Mouse (Mus musculus): ENCODE results near the gene Syt3.

Gene Syt3

DNA sequence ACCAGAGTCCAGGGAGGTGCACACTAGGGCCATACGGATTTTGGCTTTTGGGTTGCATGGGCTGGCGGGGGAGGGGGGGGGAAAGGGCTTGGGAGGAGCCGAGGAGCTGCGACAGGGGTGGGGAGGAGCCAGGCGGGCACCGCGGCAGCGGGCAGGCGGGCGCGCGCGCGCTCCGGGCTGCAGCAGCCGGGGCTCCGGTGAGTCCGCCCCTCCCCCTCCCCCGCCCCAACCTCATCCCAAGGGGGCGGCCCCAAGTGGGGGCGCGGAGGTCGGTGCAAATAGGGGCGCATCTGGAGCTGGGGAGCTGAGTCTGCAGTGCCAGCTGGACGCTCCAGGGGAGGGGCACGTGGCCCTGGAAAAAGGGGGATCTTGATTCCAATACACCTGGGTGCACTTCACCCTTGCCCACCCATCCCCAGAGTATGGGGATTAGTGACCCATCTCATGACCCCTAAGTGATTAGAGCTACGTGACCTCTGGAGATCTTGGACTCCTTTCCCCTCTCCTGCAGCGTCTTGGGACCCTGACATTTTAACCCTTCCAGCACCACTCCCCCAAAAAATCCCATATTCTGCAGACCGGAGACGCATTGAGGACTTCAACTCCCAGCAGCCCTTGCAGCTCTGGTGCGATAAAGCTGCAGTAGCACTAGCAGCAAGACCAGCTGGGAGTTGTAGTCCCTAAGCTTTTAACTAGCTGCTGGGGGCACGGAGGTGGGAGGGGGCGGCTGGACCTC, at the start of gene Syt3:
Gene Syt3, plus strand, starts transcription at position 123 of the 736 bp plus-strand sequence.
- peak; percentile 80 for DNase-seq

DNA sequence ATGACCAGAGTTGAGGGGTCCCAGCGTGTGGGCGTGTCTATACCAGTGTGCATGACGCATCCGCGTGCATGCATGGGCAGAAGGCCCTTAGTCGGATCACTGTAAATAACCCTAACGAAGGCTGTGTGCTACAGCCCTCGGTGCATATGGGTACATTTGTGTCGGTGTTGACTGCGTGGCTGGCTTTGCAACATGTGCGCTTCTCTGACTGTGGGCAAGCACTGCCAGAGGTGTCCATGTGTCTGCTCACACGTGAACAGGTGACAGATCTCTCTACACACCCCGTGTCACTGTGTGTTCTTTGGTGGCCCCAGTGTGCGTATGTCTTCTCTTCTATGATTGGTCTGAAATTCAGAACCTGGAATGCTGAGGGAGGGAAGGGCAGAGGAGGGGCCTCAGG, 49.8 kb upstream of the Syt3 start:
- DNase-seq, result no peak

DNA sequence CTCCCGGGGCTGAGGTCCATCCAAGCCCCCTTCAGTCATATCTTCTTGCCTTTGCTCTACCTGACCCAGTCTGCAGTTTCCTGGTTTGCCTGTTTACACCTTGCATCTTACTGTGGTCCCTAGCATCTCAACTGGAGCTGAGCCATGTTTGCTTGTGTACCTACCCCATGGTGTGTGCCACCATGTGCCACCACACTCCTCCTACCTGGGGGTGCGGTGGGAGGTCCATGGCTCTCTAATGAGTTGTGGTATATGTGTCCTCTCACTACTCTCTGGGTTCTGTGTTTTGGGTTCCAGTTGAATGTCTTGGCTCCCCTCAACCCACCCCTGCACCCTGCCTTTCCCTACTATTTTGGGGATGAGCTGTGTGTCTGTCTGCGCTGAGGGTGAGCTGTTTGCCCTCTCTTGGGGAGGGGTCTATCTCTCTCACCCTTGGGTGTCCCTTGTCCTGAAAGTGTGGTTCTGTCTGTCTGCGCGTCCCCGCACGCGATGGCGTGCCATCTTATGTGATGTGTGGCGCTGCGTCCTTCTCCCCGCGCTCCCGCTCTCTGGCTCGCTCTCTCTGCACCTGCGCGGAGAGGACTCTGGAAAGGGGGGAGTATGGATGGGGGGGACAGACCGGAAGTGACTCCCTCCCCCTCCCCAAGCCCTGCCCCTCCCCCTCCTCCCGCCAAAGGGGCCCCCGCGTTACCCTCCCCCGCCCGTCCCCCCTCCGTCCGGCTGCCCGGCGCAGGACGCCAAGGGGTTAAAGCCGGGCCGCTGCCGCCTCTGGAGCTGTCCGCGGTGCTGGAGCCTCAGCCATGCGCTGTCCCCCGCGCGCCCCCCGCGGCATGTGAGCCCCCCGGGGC, 48.6 kb upstream of the Syt3 start:
- no peak for DNase-seq

DNA sequence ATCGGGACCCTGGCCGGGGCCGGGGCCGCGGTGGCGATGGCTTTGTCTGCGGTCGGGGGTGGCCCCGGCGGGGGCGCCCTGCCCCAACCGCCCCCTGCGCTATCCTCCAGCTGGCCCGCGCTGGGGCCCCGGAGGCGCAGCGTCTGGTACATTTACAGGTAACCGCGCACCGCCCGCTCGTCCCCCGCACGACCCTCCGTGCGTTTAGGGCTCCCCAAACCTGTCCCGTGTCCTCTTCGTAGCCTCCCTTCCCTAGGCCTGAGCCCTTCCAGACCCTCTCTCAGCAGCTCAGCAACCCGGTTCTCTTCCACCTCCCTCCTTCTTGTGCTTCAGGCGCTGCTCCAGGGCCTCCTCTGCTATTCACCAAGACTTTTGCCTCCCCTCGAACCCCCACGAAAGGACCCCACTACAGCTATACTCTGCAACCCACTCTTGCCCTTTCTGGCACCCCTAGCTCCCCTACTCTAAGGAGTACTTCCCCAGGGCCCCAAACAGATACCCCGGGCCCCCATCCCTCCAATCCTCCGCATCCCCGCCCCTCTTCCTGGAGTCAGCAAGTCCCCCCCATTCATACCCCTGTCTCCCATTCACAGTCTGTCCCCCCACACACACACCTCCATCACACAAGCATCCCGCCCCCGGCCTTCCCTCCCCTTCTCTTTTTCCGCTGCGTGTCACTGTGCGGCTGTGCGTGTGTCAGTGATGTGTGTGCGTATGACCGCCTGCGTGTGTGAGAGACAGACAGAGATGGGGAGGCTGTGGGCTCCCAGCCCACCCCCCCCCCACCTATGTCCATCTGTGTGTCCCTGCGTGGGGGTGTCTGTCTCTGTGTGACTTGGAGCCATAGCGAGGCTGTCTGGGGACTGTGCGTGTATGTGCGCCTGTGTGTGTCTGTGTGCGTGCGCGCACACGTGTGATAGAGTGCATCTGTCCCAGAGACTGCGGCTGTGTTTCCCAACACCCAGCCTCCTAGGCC, 47.6 kb upstream of the Syt3 start:
- no peak for DNase-seq

DNA sequence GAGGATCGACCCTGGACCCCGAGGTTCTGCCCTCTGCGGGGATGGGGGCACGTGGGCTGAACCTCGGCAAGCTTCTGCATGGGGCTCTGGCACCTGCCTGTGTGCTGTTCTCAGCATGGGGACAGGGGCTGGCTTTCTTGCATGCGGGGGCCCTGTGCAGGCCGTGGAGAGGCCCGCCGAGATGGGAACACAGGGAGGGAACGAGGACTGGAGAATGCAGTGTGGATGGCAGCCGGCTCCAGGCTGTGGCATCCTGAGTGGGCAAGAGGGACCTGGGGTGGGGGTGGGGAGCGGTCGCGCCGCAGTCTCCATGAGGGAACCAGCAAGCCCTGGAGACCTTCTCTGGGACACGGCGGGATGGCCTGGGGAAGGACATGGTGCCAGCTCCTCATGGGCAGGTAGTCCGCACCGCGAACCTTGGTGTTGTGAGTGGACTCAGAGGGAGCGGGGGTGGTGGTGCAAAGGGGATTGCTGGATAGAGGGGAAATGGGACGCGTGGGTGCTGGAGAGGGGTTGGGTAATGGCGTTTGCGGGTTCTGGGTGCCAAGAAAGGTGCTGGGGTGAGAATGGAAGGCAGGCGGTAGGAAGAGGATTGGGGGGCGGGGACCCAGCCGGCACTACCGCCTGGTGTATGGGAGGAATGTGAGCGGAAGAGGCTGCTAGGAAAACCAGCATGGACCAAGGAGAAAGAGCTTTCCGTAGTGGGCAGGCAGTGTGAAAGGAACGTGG, 46.6 kb upstream of the Syt3 start:
- no peak for DNase-seq

DNA sequence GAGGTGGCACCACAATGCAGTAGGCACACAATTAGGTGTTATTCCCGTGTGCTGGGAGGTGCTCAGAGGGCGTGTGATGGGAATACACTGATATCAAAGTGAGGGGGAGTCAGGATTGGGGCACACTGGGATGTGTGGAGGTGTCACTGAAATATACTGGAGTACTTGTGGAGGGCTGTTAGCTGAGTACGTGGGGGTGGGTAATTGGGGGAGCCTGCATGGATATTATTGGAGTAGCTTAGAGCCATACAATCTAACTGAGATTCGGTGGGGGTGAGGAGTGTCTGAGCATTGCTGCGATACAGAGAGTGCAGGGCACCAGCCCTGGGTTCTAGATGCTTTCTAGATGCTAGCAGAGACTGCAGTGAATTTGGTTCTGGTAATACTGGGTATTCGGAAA, 43.7 kb upstream of the Syt3 start:
- DNase-seq, result no peak

DNA sequence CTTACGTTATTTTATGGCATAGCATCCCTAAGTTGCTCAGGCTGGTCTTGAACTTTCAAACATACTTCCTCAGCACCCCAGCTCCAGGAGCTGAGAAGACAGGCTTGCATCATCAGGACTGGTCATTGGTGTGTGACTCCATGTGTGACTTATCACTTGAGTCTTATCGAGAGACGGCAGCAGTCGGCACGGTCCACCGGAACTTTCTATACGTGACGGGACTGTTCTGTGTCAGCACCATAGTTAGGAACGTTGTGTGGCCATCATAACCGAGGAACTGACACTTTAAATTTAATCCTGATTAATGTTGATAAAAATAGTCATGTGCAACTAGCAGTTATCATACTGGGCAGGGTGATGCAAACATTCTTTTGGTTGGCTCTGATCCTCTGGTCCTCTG, 42.8 kb upstream of the Syt3 start:
- no peak for DNase-seq

DNA sequence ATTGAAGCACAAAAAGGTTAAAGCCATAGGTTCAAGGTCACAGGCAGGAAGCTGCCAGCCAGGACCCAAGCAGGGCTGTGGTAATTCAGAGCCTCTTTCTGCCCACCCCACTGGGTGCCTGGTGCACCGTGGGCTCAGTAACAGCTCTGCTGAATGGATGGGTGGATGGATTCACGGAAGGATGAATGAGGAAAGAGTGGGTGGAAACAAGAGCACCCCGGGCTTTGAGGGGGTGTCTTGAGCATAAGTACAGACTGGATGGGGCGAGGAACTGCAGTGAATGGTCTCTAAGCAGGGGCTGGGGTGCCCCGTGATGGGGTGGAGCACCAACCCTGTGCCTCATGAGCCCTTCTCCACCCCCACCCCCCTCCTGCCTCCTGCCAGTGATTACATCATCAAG, 42.2 kb upstream of the Syt3 start:
- no peak for DNase-seq

DNA sequence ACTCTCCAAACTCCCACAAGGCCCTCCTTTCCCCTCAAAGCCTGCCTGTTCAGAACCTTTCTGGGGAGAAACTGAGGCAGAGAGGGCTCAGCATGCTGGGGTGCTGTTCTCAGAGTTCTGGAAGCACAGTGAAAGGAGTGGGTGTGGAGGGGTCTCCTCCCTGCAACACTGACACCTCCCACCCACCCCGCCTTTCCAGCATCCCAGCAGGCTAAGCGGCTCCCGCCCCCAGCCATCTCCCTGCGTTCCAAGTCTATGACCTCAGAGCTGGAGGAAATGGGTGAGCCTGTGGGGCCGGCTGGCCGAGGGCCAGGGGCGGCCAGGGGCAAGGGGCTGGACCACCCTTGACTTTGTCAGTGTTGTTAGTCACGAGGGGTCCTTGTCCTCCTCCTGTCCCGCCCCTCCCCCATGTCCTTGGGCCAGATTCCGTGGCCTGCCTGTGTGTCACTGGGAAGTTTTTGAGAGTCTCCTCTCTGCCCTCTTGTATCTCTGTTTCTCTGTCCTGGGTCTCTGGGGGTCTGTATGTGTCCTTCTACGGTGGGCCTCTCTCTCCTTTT, 40.4 kb upstream of the Syt3 start:
- DNase-seq, result no peak

DNA sequence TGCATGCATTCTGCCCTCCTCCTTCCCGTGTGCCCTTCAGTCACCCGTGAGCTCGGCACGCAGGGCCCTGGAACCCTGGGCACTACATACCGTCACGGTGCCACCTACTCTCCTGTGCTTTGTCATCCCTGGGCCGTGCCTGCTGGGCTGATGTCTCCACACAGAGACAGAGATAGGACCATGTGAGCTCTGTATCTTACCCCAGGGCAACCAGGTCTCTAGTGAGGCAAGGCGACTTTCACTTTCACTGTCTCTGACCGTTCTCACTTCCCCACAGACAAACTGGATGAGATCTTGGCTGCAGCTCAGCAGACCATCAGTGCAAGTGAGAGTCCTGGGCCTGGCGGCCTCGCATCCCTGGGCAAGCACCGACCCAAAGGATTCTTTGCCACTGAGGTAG, 39.3 kb upstream of the Syt3 start:
- DNase-seq, result no peak

DNA sequence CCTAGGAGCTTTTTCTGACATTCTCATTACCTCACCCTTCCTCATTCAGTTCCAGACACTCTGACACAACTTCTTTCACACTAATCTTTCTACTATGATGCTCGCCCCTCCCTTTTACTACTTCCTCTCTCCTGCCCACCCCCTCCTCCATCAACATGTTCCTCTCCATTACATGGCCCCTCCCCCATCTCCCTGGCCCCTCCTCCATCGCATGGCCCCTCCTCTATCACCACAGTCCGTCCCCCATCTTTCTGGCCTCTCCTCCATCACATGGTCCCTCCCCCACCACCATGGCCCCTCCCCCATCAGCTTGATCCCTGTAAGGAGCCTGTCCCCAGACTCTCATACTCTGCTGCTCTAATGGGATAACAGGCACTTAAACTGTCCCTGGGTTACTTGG, 34.9 kb upstream of the Syt3 start:
- no peak for DNase-seq

DNA sequence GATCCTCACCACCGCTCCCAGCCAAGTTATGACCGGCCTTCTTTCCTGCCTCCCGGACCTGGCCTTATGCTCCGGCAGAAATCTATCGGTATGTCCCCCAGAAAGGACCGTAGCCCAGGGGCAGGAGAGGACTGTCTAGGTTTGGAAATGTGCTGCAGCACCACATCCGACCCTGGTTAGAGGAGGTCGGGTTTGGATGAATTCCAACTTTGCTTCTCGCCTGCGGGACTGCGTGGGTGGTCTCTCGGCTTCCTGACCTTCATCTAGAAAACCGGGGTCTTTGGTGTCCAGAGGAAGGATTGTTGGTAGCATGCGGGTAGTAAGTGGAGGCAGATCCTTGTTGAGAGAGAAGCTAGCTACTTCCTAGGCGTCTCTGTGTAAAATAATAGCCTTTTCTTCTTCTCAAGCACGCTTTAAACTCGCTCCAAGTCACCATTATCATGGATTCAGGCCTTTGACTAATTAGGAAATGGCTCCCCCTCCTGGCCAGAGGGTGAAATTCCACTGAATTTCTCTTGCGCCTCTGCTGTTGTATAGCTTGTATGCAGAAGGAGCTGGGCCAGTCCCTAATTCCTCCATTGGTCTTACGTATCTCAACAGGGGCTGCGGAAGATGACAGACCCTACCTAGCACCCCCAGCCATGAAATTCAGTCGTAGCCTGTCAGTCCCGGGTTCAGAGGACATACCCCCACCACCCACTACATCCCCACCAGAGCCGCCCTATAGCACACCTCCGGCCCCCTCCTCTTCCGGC, 32.8 kb upstream of the Syt3 start:
- peak; percentile 88 for DNase-seq

DNA sequence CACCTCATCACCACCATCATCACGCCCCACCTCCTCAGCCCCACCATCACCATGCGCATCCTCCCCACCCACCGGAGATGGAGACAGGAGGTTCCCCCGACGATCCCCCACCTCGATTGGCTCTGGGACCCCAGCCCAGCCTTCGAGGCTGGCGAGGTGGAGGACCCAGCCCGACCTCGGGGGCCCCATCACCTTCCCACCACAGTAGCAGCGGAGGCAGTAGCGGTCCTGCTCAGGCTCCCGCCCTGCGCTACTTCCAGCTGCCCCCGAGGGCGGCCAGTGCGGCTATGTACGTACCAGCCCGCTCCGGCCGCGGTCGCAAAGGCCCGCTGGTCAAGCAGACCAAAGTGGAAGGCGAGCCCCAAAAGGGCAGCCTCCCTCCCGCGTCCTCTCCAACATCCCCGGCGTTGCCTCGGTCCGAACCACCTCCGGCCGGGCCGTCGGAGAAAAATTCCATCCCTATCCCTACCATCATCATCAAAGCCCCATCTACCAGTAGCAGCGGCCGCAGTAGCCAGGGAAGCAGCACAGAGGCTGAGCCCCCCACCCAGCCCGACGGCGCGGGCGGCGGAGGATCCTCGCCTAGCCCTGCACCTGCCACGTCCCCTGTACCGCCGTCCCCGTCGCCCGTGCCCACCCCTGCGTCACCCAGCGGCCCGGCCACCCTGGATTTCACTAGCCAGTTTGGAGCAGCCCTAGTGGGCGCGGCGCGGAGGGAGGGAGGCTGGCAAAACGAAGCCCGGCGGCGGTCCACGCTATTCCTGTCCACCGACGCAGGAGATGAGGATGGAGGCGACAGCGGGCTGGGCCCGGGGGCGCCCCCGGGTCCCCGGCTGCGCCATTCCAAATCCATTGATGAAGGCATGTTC, 31.8 kb upstream of the Syt3 start:
- DNase-seq, result no peak

DNA sequence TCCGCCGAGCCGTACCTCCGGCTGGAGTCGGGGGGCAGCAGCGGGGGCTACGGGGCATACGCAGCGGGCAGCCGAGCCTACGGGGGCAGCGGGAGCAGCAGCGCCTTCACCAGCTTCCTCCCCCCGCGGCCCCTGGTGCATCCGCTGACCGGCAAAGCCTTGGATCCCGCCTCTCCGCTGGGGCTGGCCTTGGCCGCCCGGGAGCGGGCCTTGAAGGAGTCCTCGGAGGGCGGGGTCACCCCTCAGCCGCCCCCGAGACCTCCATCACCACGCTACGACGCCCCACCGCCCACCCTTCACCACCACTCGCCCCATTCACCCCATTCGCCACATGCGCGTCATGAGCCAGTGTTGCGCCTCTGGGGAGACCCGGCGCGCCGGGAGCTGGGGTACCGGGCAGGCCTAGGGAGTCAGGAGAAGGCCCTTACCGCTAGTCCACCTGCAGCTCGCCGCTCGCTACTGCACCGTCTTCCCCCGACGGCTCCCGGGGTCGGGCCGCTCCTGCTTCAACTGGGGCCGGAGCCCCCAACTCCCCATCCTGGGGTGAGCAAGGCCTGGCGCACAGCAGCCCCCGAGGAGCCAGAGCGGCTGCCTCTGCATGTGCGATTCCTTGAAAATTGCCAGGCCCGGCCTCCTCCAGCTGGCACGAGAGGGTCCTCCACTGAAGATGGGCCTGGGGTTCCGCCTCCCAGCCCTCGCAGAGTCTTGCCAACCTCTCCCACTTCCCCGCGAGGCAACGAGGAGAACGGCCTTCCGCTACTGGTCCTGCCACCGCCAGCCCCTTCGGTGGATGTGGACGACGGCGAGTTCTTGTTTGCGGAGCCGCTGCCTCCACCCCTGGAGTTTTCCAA, 30.9 kb upstream of the Syt3 start:
- DNase-seq, result no peak

DNA sequence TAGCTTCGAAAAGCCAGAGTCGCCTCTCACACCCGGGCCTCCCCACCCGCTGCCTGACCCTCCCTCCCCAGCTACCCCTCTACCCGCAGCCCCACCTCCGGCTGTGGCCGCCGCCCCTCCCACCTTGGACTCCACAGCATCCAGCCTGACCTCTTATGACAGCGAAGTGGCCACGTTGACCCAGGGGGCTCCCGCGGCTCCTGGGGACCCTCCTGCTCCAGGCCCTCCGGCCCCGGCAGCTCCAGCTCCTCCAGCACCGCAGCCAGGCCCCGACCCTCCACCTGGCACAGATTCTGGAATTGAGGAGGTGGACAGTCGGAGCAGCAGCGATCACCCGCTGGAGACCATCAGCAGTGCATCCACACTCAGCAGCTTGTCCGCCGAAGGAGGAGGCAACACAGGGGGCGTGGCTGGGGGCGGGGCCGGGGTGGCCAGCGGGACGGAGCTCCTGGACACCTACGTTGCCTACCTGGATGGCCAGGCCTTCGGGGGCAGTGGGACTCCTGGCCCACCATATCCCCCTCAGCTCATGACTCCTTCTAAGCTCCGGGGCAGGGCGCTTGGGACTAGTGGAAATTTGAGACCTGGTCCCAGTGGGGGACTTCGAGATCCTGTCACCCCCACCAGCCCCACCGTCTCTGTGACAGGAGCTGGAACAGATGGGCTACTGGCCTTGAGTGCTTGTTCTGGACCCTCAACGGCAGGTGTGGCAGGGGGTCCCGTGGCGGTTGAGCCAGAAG, 30.1 kb upstream of the Syt3 start:
- no peak for DNase-seq

DNA sequence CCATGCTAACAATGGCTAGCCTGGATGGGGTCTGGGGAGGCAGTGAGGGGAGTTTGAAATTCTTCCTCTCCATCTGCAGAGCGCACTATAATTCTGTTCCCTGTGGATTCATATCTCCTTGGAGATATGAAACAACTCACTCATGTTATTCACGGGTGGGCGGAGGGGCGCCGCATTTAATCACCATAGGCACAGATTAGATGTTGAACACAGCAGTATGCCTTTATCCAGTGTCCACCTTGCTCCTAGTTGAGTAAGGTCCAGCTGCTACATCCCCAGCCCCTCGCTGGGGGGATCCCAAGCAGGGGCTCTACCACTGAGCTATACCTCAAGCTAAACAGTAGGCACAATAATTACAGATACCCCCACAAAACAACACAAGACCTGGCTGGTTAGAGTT, 28.5 kb upstream of the Syt3 start:
- no peak for DNase-seq

DNA sequence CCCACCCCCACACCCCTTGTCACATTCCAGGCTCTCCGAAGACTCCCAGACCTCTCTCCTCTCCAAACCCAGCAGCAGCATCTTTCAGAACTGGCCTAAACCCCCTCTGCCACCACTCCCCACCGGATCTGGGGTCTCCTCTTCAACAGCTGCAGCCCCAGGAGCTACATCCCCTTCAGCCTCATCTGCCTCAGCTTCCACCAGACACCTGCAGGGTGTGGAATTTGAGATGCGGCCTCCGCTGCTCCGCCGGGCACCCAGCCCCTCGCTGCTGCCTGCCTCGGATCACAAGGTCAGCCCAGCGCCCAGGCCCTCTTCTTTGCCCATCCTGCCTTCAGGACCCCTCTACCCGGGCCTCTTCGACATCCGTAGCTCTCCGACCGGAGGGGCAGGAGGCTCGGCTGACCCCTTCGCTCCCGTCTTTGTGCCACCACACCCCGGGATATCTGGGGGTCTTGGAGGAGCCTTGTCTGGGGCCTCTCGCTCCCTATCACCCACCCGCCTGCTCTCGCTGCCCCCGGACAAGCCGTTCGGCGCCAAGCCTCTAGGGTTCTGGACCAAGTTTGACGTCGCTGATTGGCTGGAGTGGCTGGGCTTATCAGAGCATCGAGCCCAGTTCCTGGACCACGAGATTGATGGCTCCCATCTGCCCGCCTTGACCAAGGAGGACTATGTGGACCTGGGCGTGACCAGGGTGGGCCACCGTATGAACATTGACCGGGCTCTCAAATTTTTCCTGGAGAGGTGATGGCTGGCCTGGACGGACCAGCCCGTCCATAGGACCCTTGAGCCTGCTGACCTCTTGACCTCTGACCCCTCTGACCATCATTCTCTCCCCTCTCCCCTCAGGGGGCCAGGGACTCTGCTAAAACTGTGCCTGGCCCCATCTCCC, 27.1 kb upstream of the Syt3 start:
- no peak for DNase-seq

DNA sequence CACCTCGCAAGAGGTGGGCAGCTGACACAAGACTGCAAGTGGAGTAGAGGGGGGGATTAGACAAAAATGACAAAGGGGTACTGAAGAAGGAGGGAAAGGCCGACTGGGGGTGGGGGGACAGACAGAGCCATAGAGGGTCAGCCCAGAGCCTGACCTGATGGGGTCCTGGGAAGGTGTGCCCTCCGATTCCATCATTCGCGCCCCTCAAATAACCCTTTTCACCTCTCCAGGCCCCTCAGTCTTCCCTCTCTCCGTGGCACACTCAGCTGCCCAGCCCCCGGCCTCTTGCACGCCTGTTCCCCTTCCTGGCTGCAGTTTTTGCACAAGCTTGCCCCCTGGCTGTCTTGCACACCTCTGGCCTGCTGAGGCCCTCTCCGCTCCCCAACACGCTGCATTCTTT, 26.4 kb upstream of the Syt3 start:
- no peak for DNase-seq
